Mouse (Mus musculus): ENCODE results near the gene Sh3bgrl3. TPM values are rescaled to one million over a fixed set of nuclear protein-coding genes. Genes with fewer than 3 reads are reported as not detected.

Gene Sh3bgrl3
- polyA plus RNA-seq, 2 experiments, result 325 to 532 TPM

DNA sequence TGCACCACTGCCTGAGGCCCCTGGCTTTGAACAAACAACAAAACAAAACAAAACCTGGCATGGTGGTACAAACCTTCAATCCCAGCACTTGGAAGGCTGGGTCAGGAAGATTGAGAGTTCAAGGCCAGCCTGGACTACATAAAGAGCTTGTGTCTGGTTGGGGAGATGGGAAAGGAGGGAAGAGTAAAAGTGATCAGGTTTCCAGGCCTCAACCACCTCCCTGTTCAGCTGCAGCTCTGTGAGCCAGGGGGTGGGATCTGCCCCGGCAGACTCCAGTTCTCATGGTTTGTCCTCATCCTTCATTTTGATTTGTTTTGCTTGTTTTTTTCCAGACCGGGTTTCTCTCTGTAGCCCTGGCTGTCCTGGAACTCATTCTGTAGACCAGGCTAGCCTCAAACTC, 12.1 kb downstream of the Sh3bgrl3 start:
- TF ChIP-seq POLR2A (IDR thresholded peaks at IDR 0.05; ENCODE audit: borderline replicate concordance, extremely low read depth, insufficient read depth, insufficient read length), result no peak
- Histone ChIP-seq H3K27ac (replicated peaks; ENCODE audit: low read depth, low read length) (no peak overlapping the region), H3K4me3 (replicated peaks; ENCODE audit: low read length) (no peak overlapping the region), H3K9ac (ENCODE audit: low read depth, low read length, severe bottlenecking) (no peak overlapping the region), H3K27me3 (ENCODE audit: control insufficient read depth, insufficient read depth, low read length) (no peaks in the 10 kb centered on the region), H3K4me1 (ENCODE audit: control insufficient read depth, insufficient read depth, low read length) (peaks cover 4% of the 10 kb centered on the region; the same call in 1 of the 2 replicates), H3K9me3 (ENCODE audit: control insufficient read depth, low read length) (no peaks in the 10 kb centered on the region), H3K36me3 (ENCODE audit: control insufficient read depth, insufficient read depth, low read length) (no peaks in the 10 kb centered on the region), H3K4me2 (replicated peaks; ENCODE audit: low read depth, low read length, severe bottlenecking) (no peak overlapping the region)
- DNase-seq (ENCODE audit: low spot score) (no peak), ATAC-seq (ENCODE audit: low FRiP score, low read depth) (no peak)
- 80% methylated on average over 2 of the region's 2 CpGs for WGBS

DNA sequence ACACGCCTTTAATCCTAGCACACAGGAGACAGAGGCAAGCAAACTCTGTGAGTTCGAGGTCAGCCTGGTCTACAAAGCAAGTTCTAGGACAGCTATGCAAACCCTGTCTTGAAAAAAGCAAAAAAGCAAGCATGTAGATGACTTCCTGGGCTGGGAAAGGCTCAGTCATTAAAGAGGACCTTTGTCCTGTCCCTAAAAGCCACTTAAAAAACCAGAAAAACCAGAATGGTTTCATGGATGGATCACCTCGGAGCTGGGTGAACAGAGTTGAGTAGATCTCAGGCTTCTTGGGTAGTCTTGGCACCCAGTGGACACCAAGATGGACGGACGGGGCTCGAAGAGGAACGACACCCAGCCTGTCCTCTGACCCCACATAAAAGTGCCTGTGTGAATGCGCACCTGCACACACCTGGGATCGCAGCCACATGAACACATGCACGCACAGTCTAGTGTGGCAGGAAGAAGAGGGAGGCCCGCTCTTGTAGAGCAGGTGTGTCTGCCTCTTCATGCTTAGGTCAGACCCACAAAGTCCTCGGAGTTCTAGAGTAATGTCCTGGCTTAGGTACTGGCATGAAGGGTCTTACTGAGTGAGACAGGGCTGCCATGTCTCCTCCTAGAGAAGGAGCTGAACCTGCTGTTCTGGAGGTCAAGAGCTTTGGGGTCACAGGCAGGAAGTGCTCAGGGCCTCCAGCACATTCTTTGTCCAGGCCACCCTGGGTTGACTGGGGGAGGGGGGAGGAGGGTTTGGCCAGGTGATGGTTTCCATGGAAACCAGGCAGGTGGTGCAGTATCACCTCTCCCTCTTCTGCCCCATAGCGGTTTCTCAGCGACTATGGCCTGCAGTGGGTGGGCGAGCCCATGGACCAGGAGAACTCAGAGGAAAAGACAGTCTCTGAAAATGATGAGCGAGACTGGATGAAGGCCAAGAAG, 13.1 kb downstream of the Sh3bgrl3 start:
- Histone ChIP-seq H3K4me2 (replicated peaks; ENCODE audit: low read depth, low read length, severe bottlenecking) (no peak overlapping the region), H3K27ac (replicated peaks; ENCODE audit: low read depth, low read length) (no peak overlapping the region), H3K9me3 (ENCODE audit: control insufficient read depth, low read length) (no peaks in the 10 kb centered on the region), H3K4me3 (replicated peaks; ENCODE audit: low read length) (no peak overlapping the region), H3K36me3 (ENCODE audit: control insufficient read depth, insufficient read depth, low read length) (no peaks in the 10 kb centered on the region), H3K9ac (ENCODE audit: low read depth, low read length, severe bottlenecking) (no peak overlapping the region), H3K27me3 (ENCODE audit: control insufficient read depth, insufficient read depth, low read length) (no peaks in the 10 kb centered on the region), H3K4me1 (ENCODE audit: control insufficient read depth, insufficient read depth, low read length) (peaks cover 4% of the 10 kb centered on the region; the same call in 1 of the 2 replicates)
- no peak for TF ChIP-seq POLR2A (IDR thresholded peaks at IDR 0.05; ENCODE audit: borderline replicate concordance, extremely low read depth, insufficient read depth, insufficient read length)
- 82% methylated on average over 16 of the region's 16 CpGs for WGBS
- ATAC-seq (ENCODE audit: low FRiP score, low read depth) (no peak), DNase-seq (ENCODE audit: low spot score) (no peak)

DNA sequence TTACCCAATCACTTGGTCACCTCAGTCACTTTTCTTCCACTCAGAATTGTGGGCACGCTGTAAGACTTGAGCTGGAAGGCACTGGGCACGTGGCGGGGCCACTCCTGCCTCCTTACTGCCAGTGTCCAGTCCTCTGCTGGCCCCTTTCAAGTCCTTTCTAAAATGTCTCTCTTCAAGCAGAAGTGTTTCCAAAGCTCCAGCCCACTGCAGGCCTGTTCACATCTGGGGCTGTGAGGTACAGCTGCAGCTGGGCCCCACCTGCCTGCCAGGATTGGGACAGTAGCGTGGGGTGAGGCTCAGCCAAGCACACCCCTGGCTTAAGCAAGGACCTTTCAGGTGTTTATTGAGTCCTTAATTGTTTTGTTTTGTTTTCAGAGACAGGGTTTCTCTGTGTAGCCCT, 14.6 kb downstream of the Sh3bgrl3 start:
- no peak for DNase-seq (ENCODE audit: low spot score)
- Histone ChIP-seq H3K9ac (ENCODE audit: low read depth, low read length, severe bottlenecking) (no peak overlapping the region), H3K9me3 (ENCODE audit: control insufficient read depth, low read length) (no peaks in the 10 kb centered on the region), H3K4me1 (ENCODE audit: control insufficient read depth, insufficient read depth, low read length) (peaks cover 4% of the 10 kb centered on the region; the same call in 1 of the 2 replicates), H3K36me3 (ENCODE audit: control insufficient read depth, insufficient read depth, low read length) (no peaks in the 10 kb centered on the region), H3K4me2 (replicated peaks; ENCODE audit: low read depth, low read length, severe bottlenecking) (no peak overlapping the region), H3K4me3 (replicated peaks; ENCODE audit: low read length) (no peak overlapping the region), H3K27me3 (ENCODE audit: control insufficient read depth, insufficient read depth, low read length) (no peaks in the 10 kb centered on the region), H3K27ac (replicated peaks; ENCODE audit: low read depth, low read length) (no peak overlapping the region)
- ATAC-seq (ENCODE audit: low FRiP score, low read depth), result no peak
- WGBS, result 82% methylated on average over 4 of the region's 4 CpGs
- no peak for TF ChIP-seq POLR2A (IDR thresholded peaks at IDR 0.05; ENCODE audit: borderline replicate concordance, extremely low read depth, insufficient read depth, insufficient read length)

DNA sequence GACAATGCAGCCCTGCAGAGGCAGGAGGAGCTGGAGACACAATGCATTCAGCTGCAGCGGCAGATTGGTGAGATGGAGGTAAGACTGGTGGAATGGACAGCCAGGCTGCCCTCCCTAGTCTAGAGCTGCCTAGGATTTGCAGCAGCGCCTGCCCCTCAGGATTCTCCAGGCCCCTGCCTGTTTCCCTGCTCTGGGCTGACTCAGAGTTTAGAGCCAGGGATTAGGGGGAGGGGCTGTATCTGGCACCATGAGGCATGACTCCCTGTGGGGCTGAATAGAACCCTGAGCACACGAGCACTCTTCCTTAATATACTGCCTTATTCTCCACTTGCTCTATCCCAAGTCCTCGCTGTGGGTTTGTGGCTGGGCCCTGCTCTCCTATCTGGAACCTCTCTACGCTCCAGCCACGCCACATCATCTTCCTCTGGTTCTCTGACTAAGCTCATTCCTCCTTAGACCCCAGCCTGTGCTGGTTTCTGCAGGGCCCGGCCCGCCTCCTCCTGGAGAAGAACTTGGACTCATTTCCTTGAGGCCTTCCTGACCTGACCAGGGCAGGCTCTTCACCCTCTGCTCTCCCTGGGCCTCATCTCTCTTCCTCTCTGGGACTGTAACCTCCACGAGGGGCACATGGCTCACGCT, 15.1 kb downstream of the Sh3bgrl3 start:
- Histone ChIP-seq H3K4me2 (replicated peaks; ENCODE audit: low read depth, low read length, severe bottlenecking) (no peak overlapping the region), H3K36me3 (ENCODE audit: control insufficient read depth, insufficient read depth, low read length) (no peaks in the 10 kb centered on the region), H3K27me3 (ENCODE audit: control insufficient read depth, insufficient read depth, low read length) (no peaks in the 10 kb centered on the region), H3K9me3 (ENCODE audit: control insufficient read depth, low read length) (no peaks in the 10 kb centered on the region), H3K4me1 (ENCODE audit: control insufficient read depth, insufficient read depth, low read length) (peaks cover 4% of the 10 kb centered on the region; the same call in 1 of the 2 replicates), H3K9ac (ENCODE audit: low read depth, low read length, severe bottlenecking) (no peak overlapping the region), H3K4me3 (replicated peaks; ENCODE audit: low read length) (no peak overlapping the region), H3K27ac (replicated peaks; ENCODE audit: low read depth, low read length) (no peak overlapping the region)
- no peak for TF ChIP-seq POLR2A (IDR thresholded peaks at IDR 0.05; ENCODE audit: borderline replicate concordance, extremely low read depth, insufficient read depth, insufficient read length)
- DNase-seq (ENCODE audit: low spot score), result no peak
- ATAC-seq (ENCODE audit: low FRiP score, low read depth), result no peak
- 59% methylated on average over 10 of the region's 10 CpGs for WGBS

DNA sequence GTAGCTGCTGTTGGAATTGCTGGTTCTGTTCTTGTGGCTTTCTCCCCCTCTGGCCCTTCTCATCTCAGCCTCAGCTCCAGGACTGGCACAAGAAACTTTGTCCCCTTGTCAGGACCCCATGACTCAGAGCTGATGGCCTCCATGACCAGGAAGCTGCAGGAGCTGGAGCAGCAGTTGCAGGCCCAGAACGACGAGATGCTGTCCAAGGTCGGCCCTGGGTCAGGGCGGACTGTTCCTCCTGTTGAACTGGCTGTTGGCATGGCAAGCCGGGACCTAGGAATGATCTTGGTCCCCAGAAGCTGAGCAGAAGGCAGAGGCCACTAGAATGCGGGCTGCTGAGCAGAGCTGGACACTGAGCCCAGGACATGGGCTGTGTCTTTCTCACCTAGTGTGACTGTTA, 16.2 kb downstream of the Sh3bgrl3 start:
- H3K27ac ChIP-seq (replicated peaks; ENCODE audit: low read depth, low read length), result no peak overlapping the region
- WGBS, result 81% methylated on average over 6 of the region's 6 CpGs
- no peaks in the 10 kb centered on the region for H3K27me3 ChIP-seq (ENCODE audit: control insufficient read depth, insufficient read depth, low read length)
- H3K9ac ChIP-seq (ENCODE audit: low read depth, low read length, severe bottlenecking), result no peak overlapping the region
- no peaks in the 10 kb centered on the region for H3K9me3 ChIP-seq (ENCODE audit: control insufficient read depth, low read length)
- no peak overlapping the region for H3K4me2 ChIP-seq (replicated peaks; ENCODE audit: low read depth, low read length, severe bottlenecking)
- ATAC-seq (ENCODE audit: low FRiP score, low read depth) (no peak), DNase-seq (ENCODE audit: low spot score) (no peak)
- H3K4me1 ChIP-seq (ENCODE audit: control insufficient read depth, insufficient read depth, low read length), result peaks cover 4% of the 10 kb centered on the region; the same call in 1 of the 2 replicates
- TF ChIP-seq POLR2A (IDR thresholded peaks at IDR 0.05; ENCODE audit: borderline replicate concordance, extremely low read depth, insufficient read depth, insufficient read length), result no peak
- no peak overlapping the region for H3K4me3 ChIP-seq (replicated peaks; ENCODE audit: low read length)
- H3K36me3 ChIP-seq (ENCODE audit: control insufficient read depth, insufficient read depth, low read length), result no peaks in the 10 kb centered on the region
